Mouse (Mus musculus) midbrain, postnatal 0 days (tissue): ENCODE data around the gene Vti1a. TPM values are rescaled to one million over a fixed set of nuclear protein-coding genes. Genes with fewer than 3 reads are reported as not detected.

Experiments
- ATAC-seq: fragments of 200-750 bp; cut with Nextera tagmentation; 2 replicates; pipeline ENCODE4 v1.8.0; 2017; ENCODE audit warnings: moderate number of reproducible peaks, mild to moderate bottlenecking, moderate TSS enrichment, moderate library complexity; ENCODE audit not compliant: low FRiP score
- DNase-seq: peaks from one replicate; pipeline ENCODE4 v3.0.0-alpha.2; 2015; ENCODE audit warnings: low spot score
- H3K27ac ChIP-seq: fragments of 300-500 bp; sonication (generic); 2 replicates; pipeline ENCODE4 v1.5.1; 2014; ENCODE audit warnings: low read depth, mild to moderate bottlenecking, low read length, mixed read lengths
- H3K27me3 ChIP-seq: fragments of 300-500 bp; sonication (generic); 2 replicates; pipeline ENCODE4 v1.6.1; 2014; ENCODE audit warnings: low read length, control low read depth, mixed read lengths; ENCODE audit not compliant: insufficient read depth
- H3K36me3 ChIP-seq: fragments of 300-500 bp; sonication (generic); 2 replicates; pipeline ENCODE4 v1.6.1; 2014; ENCODE audit warnings: low read length, control low read depth, mixed read lengths; ENCODE audit not compliant: insufficient read depth
- H3K4me1 ChIP-seq: fragments of 300-500 bp; sonication (generic); 2 replicates; pipeline ENCODE4 v1.6.1; 2014; ENCODE audit warnings: mild to moderate bottlenecking, control low read depth, antibody characterized with exemption, low read length, mixed read lengths; ENCODE audit not compliant: insufficient read depth
- H3K4me2 ChIP-seq: fragments of 300-500 bp; sonication (generic); 2 replicates; pipeline ENCODE4 v1.6.1; 2014; ENCODE audit warnings: low read depth, mild to moderate bottlenecking, low read length, mixed read lengths; ENCODE audit not compliant: poor library complexity, severe bottlenecking
- H3K4me3 ChIP-seq: fragments of 300-500 bp; sonication (generic); 2 replicates; pipeline ENCODE4 v1.5.1; 2014; ENCODE audit warnings: low read depth, mild to moderate bottlenecking, low read length, moderate library complexity
- H3K9ac ChIP-seq: fragments of 300-500 bp; sonication (generic); replicated peaks from 2 replicates; pipeline ENCODE4 v1.6.1; 2014; ENCODE audit warnings: mild to moderate bottlenecking, low read length, moderate library complexity, mixed read lengths; ENCODE audit not compliant: poor library complexity, severe bottlenecking
- H3K9me3 ChIP-seq: fragments of 300-500 bp; sonication (generic); 2 replicates; pipeline ENCODE4 v1.6.1; 2016; ENCODE audit warnings: low read length, control low read depth
- CTCF ChIP-seq: IDR thresholded peaks from 2 replicates; pipeline ENCODE4 v1.5.1; 2016; ENCODE audit warnings: antibody characterized with exemption, mild to moderate bottlenecking
- WGBS: fragments of 180-500 bp; shearing (Covaris S2); extraction: QIAGEN DNeasy Blood & Tissue Kit; methylation state at CpG from one replicate; pipeline ENCODE4 v1.1.7; 2014; 5-methylcytosine and 5-hydroxymethylcytosine counted together
- polyA plus RNA-seq: library from polyadenylated mRNA; unstranded; fragments of >200 nt; fragmentation: Nextera tagmentation; extraction: Ambion mirVana; gene quantifications from 2 replicates; pipeline ENCODE4 v1.2.1, GENCODE M21; 2015
- total RNA-seq: library from RNA; depleted of rRNA; stranded (reverse); fragments of >200 nt; gene quantifications from 2 replicates; pipeline ENCODE4 v1.2.3, GENCODE M21; 2014; rRNA removed

Gene Vti1a
- total and polyA plus RNA-seq, 2 experiments from 2014 or later, result 34.2 to 43.2 TPM

GRCm38 (mm10) chr19:55652693-55653265, 336.7 kb downstream of the Vti1a start:
- no peak for ATAC-seq
- no peaks in the 10 kb centered on the region for H3K9me3 ChIP-seq
- H3K36me3 ChIP-seq, result no peaks in the 10 kb centered on the region
- no peak overlapping the region for H3K27ac ChIP-seq
- no peaks in the 10 kb centered on the region for H3K27me3 ChIP-seq
- WGBS, result 88% methylated on average over 7 of the region's 7 CpGs
- no peak for DNase-seq
- H3K4me2 ChIP-seq, result no peak overlapping the region
- no peak for TF ChIP-seq CTCF
- no peak overlapping the region for H3K4me3 ChIP-seq
- H3K9ac ChIP-seq, result no peak overlapping the region
- H3K4me1 ChIP-seq, result no peaks in the 10 kb centered on the region

- Histone ChIP-seq H3K27me3 (no peaks in the 10 kb centered on the region), H3K9me3 (no peaks in the 10 kb centered on the region), H3K4me3 (no peak overlapping the region), H3K36me3 (no peaks in the 10 kb centered on the region), H3K27ac (no peak overlapping the region), H3K4me2 (no peak overlapping the region), H3K9ac (no peak overlapping the region), H3K4me1 (no peaks in the 10 kb centered on the region)
- no peak for ATAC-seq
- 93% methylated on average over 11 of the region's 11 CpGs for WGBS
- TF ChIP-seq CTCF, result no peak
- no peak for DNase-seq
Observed at GRCm38 (mm10) chr19:55660165-55660564, 344.1 kb downstream of the Vti1a start.

- no peaks in the 10 kb centered on the region for H3K27me3 ChIP-seq
- WGBS, result 28% methylated on average over 5 of the region's 5 CpGs
- TF ChIP-seq CTCF, result no peak
- DNase-seq (no peak), ATAC-seq (no peak)
- H3K9me3 ChIP-seq, result no peaks in the 10 kb centered on the region
- H3K4me3 ChIP-seq, result no peak overlapping the region
- no peak overlapping the region for H3K9ac ChIP-seq
- H3K27ac ChIP-seq, result no peak overlapping the region
- no peaks in the 10 kb centered on the region for H3K4me1 ChIP-seq
- H3K36me3 ChIP-seq, result no peaks in the 10 kb centered on the region
- H3K4me2 ChIP-seq, result no peak overlapping the region
Observed at GRCm38 (mm10) chr19:55662521-55663223, 346.6 kb downstream of the Vti1a start.

GRCm38 (mm10) chr19:55667787-55668186, 351.7 kb downstream of the Vti1a start:
- no peak overlapping the region for H3K27ac ChIP-seq
- no peaks in the 10 kb centered on the region for H3K36me3 ChIP-seq
- H3K4me3 ChIP-seq, result no peak overlapping the region
- no peaks in the 10 kb centered on the region for H3K4me1 ChIP-seq
- WGBS, result 90% methylated on average over 9 of the region's 9 CpGs
- ATAC-seq (no peak), DNase-seq (no peak)
- no peak overlapping the region for H3K4me2 ChIP-seq
- no peaks in the 10 kb centered on the region for H3K9me3 ChIP-seq
- TF ChIP-seq CTCF, result no peak
- H3K9ac ChIP-seq, result no peak overlapping the region
- no peaks in the 10 kb centered on the region for H3K27me3 ChIP-seq

GRCm38 (mm10) chr19:55668896-55669295, 352.8 kb downstream of the Vti1a start:
- ATAC-seq, result no peak
- TF ChIP-seq CTCF, result no peak
- DNase-seq, result no peak
- no peak overlapping the region for H3K4me2 ChIP-seq
- WGBS, result 63% methylated on average over 9 of the region's 9 CpGs
- no peaks in the 10 kb centered on the region for H3K27me3 ChIP-seq
- no peak overlapping the region for H3K4me3 ChIP-seq
- H3K9ac ChIP-seq, result no peak overlapping the region
- no peaks in the 10 kb centered on the region for H3K36me3 ChIP-seq
- H3K27ac ChIP-seq, result no peak overlapping the region
- no peaks in the 10 kb centered on the region for H3K4me1 ChIP-seq
- no peaks in the 10 kb centered on the region for H3K9me3 ChIP-seq

Other genes with a start within 250 kb of the Vti1a start
- 81.1 and 83.0 TPM in 2 replicates for gene Gpam, start 189.1 kb upstream of the Vti1a start, total RNA-seq
- gene Gpam, start 189.1 kb upstream of the Vti1a start, polyA plus RNA-seq, result 23.6 and 24.0 TPM in 2 replicates
- gene Tectb, start 135.6 kb upstream of the Vti1a start, total RNA-seq, result 0.09 TPM in 1 of 2 replicates, not detected in the other
- gene Tectb, start 135.6 kb upstream of the Vti1a start, polyA plus RNA-seq, result 0.16 and 0.34 TPM in 2 replicates
- gene Gucy2g, start 75.1 kb upstream of the Vti1a start, total RNA-seq, result not detected in 2 replicates
- not detected in 2 replicates for gene Gucy2g, start 75.1 kb upstream of the Vti1a start, polyA plus RNA-seq
- gene Acsl5, start 64.4 kb upstream of the Vti1a start, total RNA-seq, result 15.1 and 18.0 TPM in 2 replicates
- gene Acsl5, start 64.4 kb upstream of the Vti1a start, polyA plus RNA-seq, result 12.7 and 13.9 TPM in 2 replicates
- 41.4 and 42.6 TPM in 2 replicates for gene Zdhhc6, start 263 bp upstream of the Vti1a start, total RNA-seq
- gene Zdhhc6, start 263 bp upstream of the Vti1a start, polyA plus RNA-seq, result 48.1 and 49.7 TPM in 2 replicates